Mouse (Mus musculus): Measurements from ENCODE around the gene Xaf1. TPM values are rescaled to one million over a fixed set of nuclear protein-coding genes. Genes with fewer than 3 reads are reported as not detected.

The Xaf1 gene
- polyA plus RNA-seq, 1 experiment from 2014 or later, result 1.9 TPM

DNA sequence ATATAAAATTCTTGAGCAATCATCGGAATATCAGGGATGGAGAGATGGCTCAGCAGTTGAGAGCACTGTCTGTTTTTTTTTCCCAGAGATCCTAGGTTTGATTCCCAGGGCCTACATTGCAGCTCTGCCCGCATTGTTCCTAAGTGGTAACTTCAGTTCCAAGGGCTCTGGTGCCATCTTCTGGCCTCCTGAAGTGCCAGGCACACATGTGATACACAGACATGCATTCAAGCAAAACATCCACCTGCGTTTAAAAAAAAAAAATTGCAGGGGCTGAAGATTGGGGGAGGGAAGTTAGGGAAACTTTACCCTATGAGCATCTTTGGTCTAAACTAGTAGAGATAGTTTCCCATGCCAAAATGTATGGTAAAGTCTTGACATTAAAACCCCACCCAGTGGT is 23.0 kb downstream of the Xaf1 start:
- DNase-seq (ENCODE audit: low spot score), result no peak
- H3K27me3 ChIP-seq (ENCODE audit: control insufficient read depth, insufficient read depth, low read length), result no peaks in the 10 kb centered on the region
- no peak overlapping the region for H3K27ac ChIP-seq (replicated peaks; ENCODE audit: low read depth, low read length)
- no peak overlapping the region for H3K9ac ChIP-seq (ENCODE audit: low read length)
- no peak for ATAC-seq (ENCODE audit: insufficient number of reproducible peaks, low FRiP score, low TSS enrichment, low read depth)
- no peak overlapping the region for H3K4me3 ChIP-seq (ENCODE audit: low read depth, low read length)
- H3K4me2 ChIP-seq (ENCODE audit: low read depth, severe bottlenecking), result no peak overlapping the region
- no peaks in the 10 kb centered on the region for H3K36me3 ChIP-seq (ENCODE audit: control insufficient read depth, insufficient read depth, low read length)
- H3K9me3 ChIP-seq (ENCODE audit: control insufficient read depth, low read length), result no peaks in the 10 kb centered on the region
- no peaks in the 10 kb centered on the region for H3K4me1 ChIP-seq (ENCODE audit: control insufficient read depth, insufficient read depth, low read length)
- WGBS, result 77% methylated on average over 3 of the region's 3 CpGs

DNA sequence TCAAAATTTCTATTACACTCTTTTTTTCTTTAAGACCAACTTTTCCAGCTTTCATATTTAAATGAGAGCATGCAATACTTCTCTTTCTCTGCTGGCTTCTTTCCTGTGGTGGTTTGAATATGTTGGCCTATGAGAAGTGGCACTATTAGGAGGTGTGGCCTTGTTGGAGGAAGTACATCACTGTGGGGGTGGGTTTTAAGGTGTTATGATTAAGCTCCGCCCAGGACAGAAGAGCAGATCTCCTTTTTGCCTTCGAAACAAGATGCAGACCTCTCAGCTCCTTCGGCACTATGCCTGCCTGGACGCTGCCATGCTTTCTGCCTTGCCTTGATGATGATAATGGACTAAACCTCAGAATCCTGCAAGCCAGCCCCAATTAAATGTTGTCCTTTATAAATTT is 24.3 kb downstream of the Xaf1 start:
- WGBS, result 90% methylated on average over 4 of the region's 4 CpGs
- H3K9me3 ChIP-seq (ENCODE audit: control insufficient read depth, low read length), result no peaks in the 10 kb centered on the region
- H3K27me3 ChIP-seq (ENCODE audit: control insufficient read depth, insufficient read depth, low read length), result no peaks in the 10 kb centered on the region
- no peaks in the 10 kb centered on the region for H3K4me1 ChIP-seq (ENCODE audit: control insufficient read depth, insufficient read depth, low read length)
- ATAC-seq (ENCODE audit: insufficient number of reproducible peaks, low FRiP score, low TSS enrichment, low read depth) (no peak), DNase-seq (ENCODE audit: low spot score) (no peak)
- H3K9ac ChIP-seq (ENCODE audit: low read length), result no peak overlapping the region
- H3K4me3 ChIP-seq (ENCODE audit: low read depth, low read length), result no peak overlapping the region
- no peak overlapping the region for H3K4me2 ChIP-seq (ENCODE audit: low read depth, severe bottlenecking)
- no peaks in the 10 kb centered on the region for H3K36me3 ChIP-seq (ENCODE audit: control insufficient read depth, insufficient read depth, low read length)
- no peak overlapping the region for H3K27ac ChIP-seq (replicated peaks; ENCODE audit: low read depth, low read length)

DNA sequence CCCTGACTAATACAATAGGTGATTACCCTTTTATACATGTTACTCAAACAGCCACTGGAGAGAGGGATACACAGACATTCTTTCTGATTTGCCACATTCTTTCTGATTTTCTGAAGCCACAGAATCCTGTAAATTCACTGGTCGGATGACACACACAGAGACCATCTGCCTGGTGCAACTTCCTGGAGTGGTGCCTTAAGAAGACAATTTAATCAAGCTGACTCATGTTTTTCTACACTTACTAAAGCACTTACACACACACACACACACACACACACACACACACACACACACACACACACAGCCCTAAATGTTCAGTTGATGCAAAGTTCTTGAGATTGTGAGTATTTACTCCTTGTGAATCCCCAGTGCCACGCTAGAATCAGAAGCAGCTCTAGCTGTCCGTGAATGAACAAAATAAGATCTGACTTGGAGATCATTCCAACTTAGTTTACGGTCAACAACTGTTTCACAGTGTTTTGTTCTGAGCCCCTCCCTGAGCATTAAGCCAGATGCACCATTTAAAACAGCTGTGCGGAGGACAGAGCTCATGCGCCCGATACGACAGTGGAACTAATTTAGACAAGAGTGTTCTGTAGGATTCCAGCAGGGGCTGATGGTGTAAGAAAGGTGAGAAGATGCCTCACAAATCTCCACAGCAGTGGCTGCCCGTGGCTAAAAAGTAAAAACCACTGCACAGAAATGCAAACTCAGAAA is 31.7 kb downstream of the Xaf1 start:
- WGBS, result 74% methylated on average over 9 of the region's 9 CpGs

DNA sequence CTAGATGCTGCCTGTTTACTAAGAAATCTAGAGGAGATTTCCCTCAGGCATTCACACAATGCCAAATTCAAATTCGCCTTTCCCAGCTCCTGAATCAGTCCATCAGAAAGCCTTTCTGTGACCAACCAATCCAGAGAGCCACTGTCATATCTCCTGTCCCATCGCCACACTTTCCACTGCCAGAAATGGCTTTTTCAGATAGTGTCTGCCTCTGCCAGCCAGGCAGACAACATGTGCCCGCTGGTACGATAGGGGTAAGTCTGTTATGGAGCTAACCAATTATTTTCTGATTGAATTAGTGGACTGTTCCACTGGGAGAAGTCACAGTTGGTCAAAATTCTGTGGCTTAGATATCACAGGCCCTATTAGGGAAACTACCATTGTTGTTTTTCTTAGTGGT is 33.2 kb downstream of the Xaf1 start:
- no peak for ATAC-seq (ENCODE audit: insufficient number of reproducible peaks, low FRiP score, low TSS enrichment, low read depth)
- WGBS, result 82% methylated on average over 4 of the region's 4 CpGs
- no peaks in the 10 kb centered on the region for H3K4me1 ChIP-seq (ENCODE audit: control insufficient read depth, insufficient read depth, low read length)

More for the DNA sequence above, 31.7 kb downstream of the Xaf1 start:
- ATAC-seq (ENCODE audit: insufficient number of reproducible peaks, low FRiP score, low TSS enrichment, low read depth) (no peak), DNase-seq (ENCODE audit: low spot score) (no peak)
- no peak overlapping the region for H3K9ac ChIP-seq (ENCODE audit: low read length)
- no peak overlapping the region for H3K27ac ChIP-seq (replicated peaks; ENCODE audit: low read depth, low read length)
- no peaks in the 10 kb centered on the region for H3K36me3 ChIP-seq (ENCODE audit: control insufficient read depth, insufficient read depth, low read length)
- no peaks in the 10 kb centered on the region for H3K27me3 ChIP-seq (ENCODE audit: control insufficient read depth, insufficient read depth, low read length)
- no peaks in the 10 kb centered on the region for H3K9me3 ChIP-seq (ENCODE audit: control insufficient read depth, low read length)
- H3K4me1 ChIP-seq (ENCODE audit: control insufficient read depth, insufficient read depth, low read length), result no peaks in the 10 kb centered on the region
- H3K4me3 ChIP-seq (ENCODE audit: low read depth, low read length), result no peak overlapping the region
- H3K4me2 ChIP-seq (ENCODE audit: low read depth, severe bottlenecking), result no peak overlapping the region

DNA sequence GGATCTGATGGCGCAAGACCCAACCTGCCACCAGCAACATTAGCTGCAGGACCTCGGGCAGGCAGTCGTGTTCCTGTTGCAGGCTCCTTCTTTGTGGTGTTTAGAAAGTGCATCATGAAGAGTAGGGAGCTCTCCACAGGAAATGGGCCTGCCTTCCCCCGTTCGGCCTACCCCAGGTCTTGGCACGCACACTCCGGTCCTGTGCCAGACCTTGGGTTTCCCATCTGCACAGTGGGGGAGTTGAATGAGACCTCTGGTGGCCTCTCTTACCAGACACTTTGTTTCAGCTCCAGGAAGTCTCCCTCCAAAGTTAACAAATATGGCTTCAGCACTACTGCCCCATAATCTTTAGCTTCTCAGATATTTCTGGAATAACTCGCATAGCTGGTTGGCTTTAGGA is 35.3 kb downstream of the Xaf1 start:
- Histone ChIP-seq H3K9me3 (ENCODE audit: control insufficient read depth, low read length) (no peaks in the 10 kb centered on the region), H3K36me3 (ENCODE audit: control insufficient read depth, insufficient read depth, low read length) (no peaks in the 10 kb centered on the region), H3K9ac (ENCODE audit: low read length) (no peak overlapping the region), H3K27me3 (ENCODE audit: control insufficient read depth, insufficient read depth, low read length) (no peaks in the 10 kb centered on the region), H3K4me1 (ENCODE audit: control insufficient read depth, insufficient read depth, low read length) (no peaks in the 10 kb centered on the region), H3K27ac (replicated peaks; ENCODE audit: low read depth, low read length) (no peak overlapping the region), H3K4me3 (ENCODE audit: low read depth, low read length) (no peak overlapping the region), H3K4me2 (ENCODE audit: low read depth, severe bottlenecking) (no peak overlapping the region)
- ATAC-seq (ENCODE audit: insufficient number of reproducible peaks, low FRiP score, low TSS enrichment, low read depth) (no peak), DNase-seq (ENCODE audit: low spot score) (no peak)
- 91% methylated on average over 8 of the region's 8 CpGs for WGBS

More for the DNA sequence above, 33.2 kb downstream of the Xaf1 start:
- no peak overlapping the region for H3K4me2 ChIP-seq (ENCODE audit: low read depth, severe bottlenecking)
- no peak overlapping the region for H3K4me3 ChIP-seq (ENCODE audit: low read depth, low read length)
- H3K27ac ChIP-seq (replicated peaks; ENCODE audit: low read depth, low read length), result no peak overlapping the region
- H3K27me3 ChIP-seq (ENCODE audit: control insufficient read depth, insufficient read depth, low read length), result no peaks in the 10 kb centered on the region
- no peak overlapping the region for H3K9ac ChIP-seq (ENCODE audit: low read length)
- H3K9me3 ChIP-seq (ENCODE audit: control insufficient read depth, low read length), result no peaks in the 10 kb centered on the region
- no peaks in the 10 kb centered on the region for H3K36me3 ChIP-seq (ENCODE audit: control insufficient read depth, insufficient read depth, low read length)
- no peak for DNase-seq (ENCODE audit: low spot score)

DNA sequence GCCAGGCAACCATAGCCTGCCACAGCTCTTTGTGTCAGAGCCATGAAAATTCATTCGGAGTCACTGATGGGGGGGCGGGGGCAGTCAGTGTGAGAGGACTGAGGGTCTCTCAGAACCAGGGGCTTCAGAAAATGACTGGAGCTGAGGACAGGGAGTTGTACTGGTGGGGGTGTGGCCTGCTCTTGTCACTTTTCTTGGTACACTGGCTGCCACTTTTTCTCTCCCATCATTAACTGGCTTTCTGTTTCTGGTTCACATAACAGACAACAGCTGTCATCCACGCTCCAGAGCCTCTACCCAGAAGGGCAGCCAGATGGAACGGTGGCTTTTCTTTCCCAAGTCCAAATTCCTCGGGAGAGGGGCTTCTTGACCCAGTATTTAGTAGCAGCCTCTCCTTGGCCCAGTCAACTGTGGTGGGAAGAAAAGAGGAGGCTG is 37.0 kb downstream of the Xaf1 start:
- H3K36me3 ChIP-seq (ENCODE audit: control insufficient read depth, insufficient read depth, low read length), result no peaks in the 10 kb centered on the region
- H3K27me3 ChIP-seq (ENCODE audit: control insufficient read depth, insufficient read depth, low read length), result no peaks in the 10 kb centered on the region
- no peaks in the 10 kb centered on the region for H3K4me1 ChIP-seq (ENCODE audit: control insufficient read depth, insufficient read depth, low read length)
- H3K9ac ChIP-seq (ENCODE audit: low read length), result no peak overlapping the region
- no peak overlapping the region for H3K27ac ChIP-seq (replicated peaks; ENCODE audit: low read depth, low read length)
- H3K4me2 ChIP-seq (ENCODE audit: low read depth, severe bottlenecking), result no peak overlapping the region
- DNase-seq (ENCODE audit: low spot score), result no peak
- 50% methylated on average over 5 of the region's 5 CpGs for WGBS
- H3K4me3 ChIP-seq (ENCODE audit: low read depth, low read length), result no peak overlapping the region
- no peak for ATAC-seq (ENCODE audit: insufficient number of reproducible peaks, low FRiP score, low TSS enrichment, low read depth)
- no peaks in the 10 kb centered on the region for H3K9me3 ChIP-seq (ENCODE audit: control insufficient read depth, low read length)

DNA sequence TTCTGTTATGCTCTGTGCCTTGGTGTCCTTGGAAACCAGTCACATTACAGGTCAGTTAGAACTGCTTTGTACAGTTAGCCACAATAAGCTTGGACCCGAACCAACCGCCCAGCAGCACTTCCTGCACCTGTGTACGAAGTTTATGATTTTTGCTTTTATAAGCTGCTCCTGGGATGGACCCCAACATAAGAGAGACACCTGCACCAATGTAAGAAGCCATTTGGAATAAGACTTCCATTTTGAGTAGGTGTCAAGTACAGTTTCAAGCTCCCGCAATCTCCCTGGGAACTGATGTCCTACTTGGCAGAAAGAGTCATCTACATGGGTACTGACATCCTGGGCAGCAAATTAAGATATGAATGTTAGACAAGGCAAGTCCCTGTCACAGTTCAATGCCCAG is 38.3 kb downstream of the Xaf1 start:
- no peak for ATAC-seq (ENCODE audit: insufficient number of reproducible peaks, low FRiP score, low TSS enrichment, low read depth)
- Histone ChIP-seq H3K4me3 (ENCODE audit: low read depth, low read length) (no peak overlapping the region), H3K27me3 (ENCODE audit: control insufficient read depth, insufficient read depth, low read length) (no peaks in the 10 kb centered on the region), H3K9me3 (ENCODE audit: control insufficient read depth, low read length) (no peaks in the 10 kb centered on the region), H3K27ac (replicated peaks; ENCODE audit: low read depth, low read length) (no peak overlapping the region), H3K4me2 (ENCODE audit: low read depth, severe bottlenecking) (no peak overlapping the region), H3K9ac (ENCODE audit: low read length) (no peak overlapping the region), H3K4me1 (ENCODE audit: control insufficient read depth, insufficient read depth, low read length) (no peaks in the 10 kb centered on the region), H3K36me3 (ENCODE audit: control insufficient read depth, insufficient read depth, low read length) (no peaks in the 10 kb centered on the region)
- DNase-seq (ENCODE audit: low spot score), result no peak
- 87% methylated on average over 4 of the region's 4 CpGs for whole genome bisulfite sequencing

DNA sequence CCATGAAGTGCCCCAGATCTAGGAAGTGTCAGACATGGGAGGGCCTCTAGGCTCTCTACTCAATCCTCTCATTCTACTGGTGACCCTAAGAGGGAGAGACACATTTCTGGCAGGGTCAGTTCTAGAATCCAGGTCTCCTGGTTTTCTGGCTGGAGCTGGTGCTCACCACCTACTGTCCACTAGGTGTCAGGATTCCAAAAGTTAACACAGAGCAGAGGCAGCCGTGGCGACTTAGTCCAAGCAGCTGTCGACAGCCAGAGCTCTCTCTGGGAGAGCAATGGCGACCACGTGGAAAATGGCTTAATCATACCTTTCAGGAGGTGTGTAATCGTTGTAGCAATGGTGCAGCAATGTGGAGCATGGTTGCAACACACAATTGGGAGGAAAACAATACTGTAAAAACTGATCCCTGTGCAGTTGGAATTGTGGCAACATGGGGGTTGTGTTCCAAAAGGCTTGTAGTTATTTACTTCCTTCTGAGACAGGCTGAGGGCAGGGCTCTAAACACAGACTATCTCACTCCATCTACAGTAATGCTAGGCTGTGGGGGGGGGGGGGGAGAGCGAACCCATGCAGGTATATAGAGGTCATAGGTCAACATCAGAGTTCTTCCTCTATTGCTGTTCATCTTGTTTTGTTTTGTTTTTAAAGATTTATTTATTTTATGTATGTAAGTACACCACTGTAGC is 41.3 kb downstream of the Xaf1 start:
- DNase-seq (ENCODE audit: low spot score) (peak; percentile 76), ATAC-seq (ENCODE audit: insufficient number of reproducible peaks, low FRiP score, low TSS enrichment, low read depth) (peak; percentile 83; the same call in 1 of the 2 replicates)
- H3K4me1 ChIP-seq (ENCODE audit: control insufficient read depth, insufficient read depth, low read length), result no peaks in the 10 kb centered on the region
- no peak overlapping the region for H3K9ac ChIP-seq (ENCODE audit: low read length)
- no peaks in the 10 kb centered on the region for H3K27me3 ChIP-seq (ENCODE audit: control insufficient read depth, insufficient read depth, low read length)
- H3K36me3 ChIP-seq (ENCODE audit: control insufficient read depth, insufficient read depth, low read length), result no peaks in the 10 kb centered on the region
- H3K4me2 ChIP-seq (ENCODE audit: low read depth, severe bottlenecking), result no peak overlapping the region
- 11% methylated on average over 7 of the region's 7 CpGs for WGBS
- no peaks in the 10 kb centered on the region for H3K9me3 ChIP-seq (ENCODE audit: control insufficient read depth, low read length)
- no peak overlapping the region for H3K4me3 ChIP-seq (ENCODE audit: low read depth, low read length)
- H3K27ac ChIP-seq (replicated peaks; ENCODE audit: low read depth, low read length), result no peak overlapping the region

All from limb, embryonic 11.5 days (tissue).